Mouse (Mus musculus) cerebellum, adult 2 months (tissue): ENCODE data around the gene Fbxo42. TPM values are rescaled to one million over a fixed set of nuclear protein-coding genes. Genes with fewer than 3 reads are reported as not detected.

ENCODE experiments used
- DNase-seq, 2 experiments: peaks; one replicate each; pipeline ENCODE4 v3.0.0; 2021
- H3K27ac ChIP-seq: fragments of 200-500 bp; 2 replicates; pipeline ENCODE4 v1.5.1; 2012; ENCODE audit warnings: low read length, control low read depth, inconsistent platforms; ENCODE audit not compliant: insufficient read depth
- H3K27me3 ChIP-seq: fragments of 200-500 bp; 2 replicates; pipeline ENCODE4 v1.6.1; 2012; ENCODE audit warnings: inconsistent platforms, mild to moderate bottlenecking, low read length, moderate library complexity; ENCODE audit not compliant: control insufficient read depth, insufficient read depth
- H3K4me1 ChIP-seq: fragments of 200-500 bp; 2 replicates; pipeline ENCODE4 v1.6.1; 2011; ENCODE audit warnings: low read length; ENCODE audit not compliant: control insufficient read depth, insufficient read depth
- H3K4me3 ChIP-seq: fragments of 200-500 bp; replicated peaks from 2 replicates; pipeline ENCODE3; 2011; ENCODE audit warnings: mild to moderate bottlenecking, low read depth, low read length, control low read depth; ENCODE audit not compliant: insufficient read depth
- CTCF ChIP-seq: fragments of 200-500 bp; IDR thresholded peaks from 2 replicates; pipeline ENCODE4 v1.5.1; 2011; ENCODE audit warnings: low read depth, mild to moderate bottlenecking, control low read depth, low read length, moderate library complexity, borderline replicate concordance; ENCODE audit not compliant: insufficient read depth
- POLR2A ChIP-seq: fragments of 200-500 bp; IDR thresholded peaks from 2 replicates; pipeline ENCODE4 v1.6.1; 2011; ENCODE audit warnings: low read length, control low read depth, borderline replicate concordance; ENCODE audit not compliant: insufficient read depth
- WGBS: fragments of 180-500 bp; shearing (Covaris S2); methylation state at CpG from one replicate; pipeline ENCODE4 v1.1.7; 2018; 5-methylcytosine and 5-hydroxymethylcytosine counted together
- polyA plus RNA-seq: library from polyadenylated mRNA; depleted of rRNA; stranded (reverse); fragments of >200 nt; gene quantifications from 2 replicates; pipeline ENCODE4 v1.2.3, GENCODE M21; 2012

Fbxo42 gene
- polyA plus RNA-seq, 1 experiment, result 21.1 TPM

GRCm38 (mm10) chr4:141163729-141164128, 16.0 kb downstream of the Fbxo42 start:
- Histone ChIP-seq H3K27me3 (no peaks in the 10 kb centered on the region), H3K4me3 (no peak overlapping the region), H3K4me1 (no peaks in the 10 kb centered on the region; the same call in none of the 2 replicates), H3K27ac (no peak overlapping the region)
- WGBS, result 86% methylated on average over 5 of the region's 5 CpGs
- TF ChIP-seq POLR2A (no peak), CTCF (no peak)
- no peak for DNase-seq

GRCm38 (mm10) chr4:141165744-141166292, 18.1 kb downstream of the Fbxo42 start:
- no peak for TF ChIP-seq POLR2A
- no peak for TF ChIP-seq CTCF
- DNase-seq, result no peak
- 42% methylated on average over 8 of the region's 8 CpGs for WGBS
- Histone ChIP-seq H3K4me3 (no peak overlapping the region), H3K4me1 (no peaks in the 10 kb centered on the region; the same call in none of the 2 replicates), H3K27me3 (no peaks in the 10 kb centered on the region), H3K27ac (no peak overlapping the region)

GRCm38 (mm10) chr4:141167156-141167555, 19.4 kb downstream of the Fbxo42 start:
- TF ChIP-seq CTCF (no peak), POLR2A (no peak)
- Histone ChIP-seq H3K4me1 (no peaks in the 10 kb centered on the region; the same call in none of the 2 replicates), H3K27ac (no peak overlapping the region), H3K4me3 (no peak overlapping the region), H3K27me3 (no peaks in the 10 kb centered on the region)
- DNase-seq, result no peak
- WGBS, result 94% methylated on average over 3 of the region's 3 CpGs

DNA sequence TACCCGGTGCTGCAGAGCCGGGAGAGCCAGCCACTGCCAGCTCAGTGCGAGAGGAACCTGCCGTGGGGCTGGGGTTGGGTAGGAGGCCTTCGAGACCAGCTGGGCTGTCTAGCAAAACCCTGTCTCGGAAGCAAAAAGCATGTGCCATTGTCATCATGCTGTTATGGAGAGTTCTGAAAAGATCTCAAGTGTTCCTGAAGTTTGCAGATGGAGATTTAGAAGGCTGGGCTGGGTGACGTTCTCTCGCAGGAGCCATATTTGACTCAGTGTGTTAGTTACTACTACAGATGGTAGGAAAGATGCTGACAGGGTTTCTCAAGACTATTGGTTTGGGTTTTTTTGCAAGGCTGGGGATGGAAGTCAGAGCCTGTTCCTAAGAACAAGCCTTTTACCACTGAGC, 24.4 kb downstream of the Fbxo42 start:
- DNase-seq, result no peak
- no peak overlapping the region for H3K4me3 ChIP-seq
- no peaks in the 10 kb centered on the region for H3K27me3 ChIP-seq
- TF ChIP-seq CTCF (no peak), POLR2A (no peak)
- 86% methylated on average over 8 of the region's 8 CpGs for WGBS
- no peak overlapping the region for H3K27ac ChIP-seq
- no peaks in the 10 kb centered on the region for H3K4me1 ChIP-seq

- Histone ChIP-seq H3K4me3 (no peak overlapping the region), H3K27ac (no peak overlapping the region), H3K27me3 (no peaks in the 10 kb centered on the region), H3K4me1 (no peaks in the 10 kb centered on the region)
- 57% methylated on average over 5 of the region's 5 CpGs for WGBS
- DNase-seq, result no peak
- TF ChIP-seq CTCF, result no peak
- no peak for TF ChIP-seq POLR2A
Measured at GRCm38 (mm10) chr4:141175783-141176182, 28.1 kb downstream of the Fbxo42 start.

- TF ChIP-seq POLR2A, result no peak
- TF ChIP-seq CTCF, result no peak
- Histone ChIP-seq H3K4me3 (no peak overlapping the region), H3K4me1 (no peaks in the 10 kb centered on the region), H3K27me3 (no peaks in the 10 kb centered on the region), H3K27ac (no peak overlapping the region; the same call in 1 of the 2 replicates)
- 83% methylated on average over 10 of the region's 10 CpGs for WGBS
- no peak for DNase-seq
Measured at GRCm38 (mm10) chr4:141176328-141176838, 28.7 kb downstream of the Fbxo42 start.

DNA sequence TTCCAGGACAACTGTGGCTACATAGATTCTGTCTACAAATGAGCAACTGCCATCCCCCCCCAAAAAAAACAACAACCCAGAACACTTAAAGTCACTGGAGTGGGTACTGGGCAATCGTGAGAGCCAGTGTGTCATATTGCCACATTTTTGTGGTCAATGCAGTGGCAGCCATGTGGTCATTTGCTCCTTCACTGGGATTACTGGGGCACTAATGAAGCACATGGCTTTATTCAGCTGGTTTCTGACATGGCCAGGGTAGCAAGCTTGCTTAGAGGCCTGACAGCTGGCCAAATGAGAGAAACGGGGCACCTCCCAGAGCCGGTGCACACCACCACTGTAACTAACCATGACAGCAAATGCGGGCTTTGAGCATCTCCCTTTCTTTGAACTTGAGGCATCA, 30.8 kb downstream of the Fbxo42 start:
- H3K4me1 ChIP-seq, result no peaks in the 10 kb centered on the region
- WGBS, result 39% methylated on average over 4 of the region's 4 CpGs
- no peak for DNase-seq
- H3K4me3 ChIP-seq, result no peak overlapping the region
- TF ChIP-seq CTCF (no peak), POLR2A (no peak)
- no peaks in the 10 kb centered on the region for H3K27me3 ChIP-seq
- H3K27ac ChIP-seq, result no peak overlapping the region

- 66% methylated on average over 8 of the region's 8 CpGs for WGBS
- Histone ChIP-seq H3K4me1 (0 out of 2 replicates have a peak, but pooled peaks cover under 1% of the 10 kb centered on the region), H3K27ac (no peak overlapping the region)
Measured at GRCm38 (mm10) chr4:141180831-141181230, 33.1 kb downstream of the Fbxo42 start.

More at GRCm38 (mm10) chr4:141180831-141181230, 33.1 kb downstream of the Fbxo42 start:
- TF ChIP-seq CTCF (no peak), POLR2A (no peak)
- H3K4me3 ChIP-seq, result no peak overlapping the region
- H3K27me3 ChIP-seq, result no peaks in the 10 kb centered on the region
- no peak for DNase-seq
